Mouse (Mus musculus) intestine, embryonic 15.5 days (tissue): ENCODE measurements around the gene Shisa7. TPM values are rescaled to one million over a fixed set of nuclear protein-coding genes. Genes with fewer than 3 reads are reported as not detected.
A peak's percentile ranks its signal among the peaks of the same experiment; 100 is the strongest.

ENCODE experiments used
- ATAC-seq: fragments of 200-750 bp; cut with Nextera tagmentation; 2 replicates; pipeline ENCODE4 v1.8.0; 2017; ENCODE audit warnings: moderate TSS enrichment, moderate library complexity
- H3K27ac ChIP-seq: fragments of 300-500 bp; sonication (generic); 2 replicates; pipeline ENCODE4 v1.5.1; 2015; ENCODE audit warnings: mild to moderate bottlenecking, inconsistent platforms
- H3K27me3 ChIP-seq: fragments of 300-500 bp; sonication (generic); replicated peaks from 2 replicates; pipeline ENCODE4 v1.6.1; 2015; ENCODE audit warnings: inconsistent platforms
- H3K36me3 ChIP-seq: fragments of 300-500 bp; sonication (generic); 2 replicates; pipeline ENCODE4 v1.6.1; 2015; ENCODE audit warnings: inconsistent platforms
- H3K4me1 ChIP-seq: fragments of 300-500 bp; sonication (generic); replicated peaks from 2 replicates; pipeline ENCODE4 v1.6.1; 2015; ENCODE audit warnings: inconsistent platforms
- H3K4me2 ChIP-seq: fragments of 300-500 bp; sonication (generic); replicated peaks from 2 replicates; pipeline ENCODE4 v1.6.1; 2015; ENCODE audit warnings: mild to moderate bottlenecking, inconsistent platforms
- H3K4me3 ChIP-seq: fragments of 300-500 bp; sonication (generic); replicated peaks from 2 replicates; pipeline ENCODE4 v1.5.1; 2015; ENCODE audit warnings: inconsistent platforms
- H3K9ac ChIP-seq: fragments of 300-500 bp; sonication (generic); 2 replicates; pipeline ENCODE4 v1.6.1; 2015; ENCODE audit warnings: inconsistent platforms
- H3K9me3 ChIP-seq: fragments of 300-500 bp; sonication (generic); 2 replicates; pipeline ENCODE4 v1.6.1; 2016; ENCODE audit warnings: inconsistent platforms
- WGBS: fragments of 180-500 bp; shearing (Covaris S2); methylation state at CpG from one replicate; pipeline ENCODE4 v1.1.7; 2015; 5-methylcytosine and 5-hydroxymethylcytosine counted together
- polyA plus RNA-seq: library from polyadenylated mRNA; unstranded; fragments of >200 nt; fragmentation: Nextera tagmentation; extraction: Ambion mirVana; gene quantifications from 2 replicates; pipeline ENCODE4 v1.2.1, GENCODE M21; 2015

Gene Shisa7
- polyA plus RNA-seq, 1 experiment from 2014 or later = 0.21 TPM

DNA sequence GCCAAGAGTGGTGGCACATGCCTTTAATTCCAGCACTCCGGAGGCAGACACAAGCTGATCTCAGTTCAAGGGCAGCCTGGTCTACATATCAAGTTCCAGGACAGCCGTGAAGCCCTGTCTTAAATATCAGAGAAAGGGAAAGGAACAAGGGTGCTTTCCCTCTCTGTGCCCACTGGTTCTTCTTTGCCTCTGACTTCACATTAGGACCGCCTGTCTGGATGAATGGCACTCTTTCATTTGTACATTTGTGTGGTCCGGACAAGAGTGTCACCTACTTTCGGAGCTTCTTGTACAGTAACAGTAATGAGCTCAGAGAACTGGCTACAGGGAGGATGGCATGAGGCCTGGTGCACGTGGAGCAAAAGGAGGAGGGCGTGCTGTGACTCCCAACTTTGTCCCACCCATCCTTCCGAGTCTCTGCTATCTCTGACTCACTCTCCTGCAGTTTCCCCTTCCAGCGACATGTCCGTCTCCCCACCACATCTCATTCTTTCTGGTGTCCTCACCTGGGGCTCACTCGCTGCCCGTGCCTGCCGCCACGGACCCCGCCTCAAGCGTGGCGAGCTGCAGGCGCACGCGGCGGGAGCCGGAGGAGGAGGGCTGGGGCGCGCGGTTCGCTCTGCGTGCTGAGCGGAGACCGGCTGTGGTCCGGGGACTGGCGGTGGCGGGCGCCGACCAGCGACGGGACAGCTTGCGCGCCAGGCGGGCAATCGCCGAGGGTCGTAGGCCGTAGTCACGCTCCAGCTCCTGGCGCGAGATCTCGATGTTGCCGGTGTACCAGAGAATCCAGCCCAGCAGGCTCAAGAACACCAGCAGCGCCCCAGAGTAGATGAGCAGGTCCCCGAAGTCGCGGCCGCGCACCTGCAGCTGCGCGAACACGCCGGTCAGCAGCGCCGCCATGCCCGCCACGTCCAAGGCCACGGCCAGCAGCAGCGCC is 55.7 kb downstream of the Shisa7 start:
- no peaks in the 10 kb centered on the region for H3K9me3 ChIP-seq
- H3K27ac ChIP-seq = peak overlapping the region; percentile 85
- ATAC-seq = peak; percentile 65
- no peaks in the 10 kb centered on the region for H3K27me3 ChIP-seq
- WGBS = 2% methylated on average over 64 of the region's 64 CpGs
- H3K9ac ChIP-seq = peak overlapping the region; percentile 78
- peaks cover 4% of the 10 kb centered on the region for H3K4me1 ChIP-seq
- peak overlapping the region; percentile 93 for H3K4me2 ChIP-seq
- H3K4me3 ChIP-seq = peak overlapping the region; percentile 65
- no peaks in the 10 kb centered on the region for H3K36me3 ChIP-seq

GRCm38 (mm10) chr7:4783667-4784268 is 60.7 kb downstream of the Shisa7 start:
- Histone ChIP-seq H3K9me3 (no peaks in the 10 kb centered on the region), H3K4me1 (peaks cover 13% of the 10 kb centered on the region; the same call in 1 of the 2 replicates), H3K27ac (no peak overlapping the region), H3K36me3 (no peaks in the 10 kb centered on the region), H3K9ac (no peak overlapping the region), H3K4me2 (no peak overlapping the region), H3K4me3 (no peak overlapping the region), H3K27me3 (peaks cover 3% of the 10 kb centered on the region)
- 78% methylated on average over 14 of the region's 14 CpGs for WGBS
- ATAC-seq = no peak

DNA sequence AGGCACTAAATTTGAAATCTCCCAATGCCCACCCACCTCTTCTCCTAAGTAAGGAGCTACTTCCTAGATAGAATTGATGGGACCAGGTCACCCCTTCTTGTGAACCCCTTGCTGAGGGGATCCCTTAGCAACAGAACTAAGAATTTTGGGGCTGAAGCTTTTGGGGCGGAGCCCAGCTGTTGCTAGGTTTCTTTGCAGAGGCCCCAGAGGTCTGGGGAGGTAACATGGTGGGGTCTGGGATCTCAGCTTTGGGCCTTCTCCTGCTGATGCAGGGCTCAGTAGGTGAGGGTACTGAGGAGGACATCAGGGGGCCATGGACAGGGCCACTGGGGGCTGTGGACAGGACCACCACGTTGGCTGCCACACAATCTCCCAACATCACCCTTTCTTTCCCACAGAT is 61.7 kb downstream of the Shisa7 start, which contains the start of the genes Il11 and Tmem190:
Gene Il11 (minus strand): TSS at position 101 of the 400 bp plus-strand sequence.
Gene Tmem190 (plus strand): TSS at position 179 of the 400 bp plus-strand sequence.
- H3K4me1 ChIP-seq = 0 out of 2 replicates have a peak, but pooled peaks cover 10% of the 10 kb centered on the region
- WGBS = 83% methylated on average over 2 of the region's 2 CpGs

DNA sequence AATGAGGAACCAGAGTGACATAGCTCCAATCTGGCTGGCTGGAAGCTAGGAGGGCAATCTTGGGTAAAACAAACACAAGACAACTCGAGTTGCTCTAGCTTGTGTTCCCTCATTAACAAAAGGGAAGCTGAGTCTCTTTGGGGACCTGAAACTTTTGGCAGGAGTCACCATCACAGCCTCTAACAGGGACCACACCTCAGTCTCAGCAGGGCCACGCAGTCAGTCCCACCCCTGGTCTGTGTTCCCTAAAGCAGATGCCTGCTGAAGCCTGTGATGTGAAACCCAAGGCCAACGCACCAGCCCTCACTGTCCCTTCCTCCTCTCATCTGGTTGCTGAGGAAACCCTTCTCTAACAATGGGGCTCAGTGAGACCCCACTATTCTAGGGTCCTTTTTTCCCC is 62.4 kb downstream of the Shisa7 start:
- no peak overlapping the region for H3K4me3 ChIP-seq

More for the DNA sequence above, 61.7 kb downstream of the Shisa7 start, which contains the start of the genes Il11 and Tmem190:
- H3K9ac ChIP-seq = no peak within 1 kb of the TSS
- H3K4me2 ChIP-seq = no peak within 1 kb of the TSS
- H3K27ac ChIP-seq = no peak within 1 kb of the TSS
- no peak within 1 kb of the TSS for H3K4me3 ChIP-seq
- ATAC-seq = no peak
- peaks cover 13% of the 10 kb centered on the region for H3K27me3 ChIP-seq
- H3K36me3 ChIP-seq = no peaks in the 10 kb centered on the region
- no peaks in the 10 kb centered on the region for H3K9me3 ChIP-seq

GRCm38 (mm10) chr7:4779921-4780320 is 64.6 kb downstream of the Shisa7 start:
- H3K9me3 ChIP-seq = no peaks in the 10 kb centered on the region
- H3K4me1 ChIP-seq = peaks cover 20% of the 10 kb centered on the region
- peaks cover 40% of the 10 kb centered on the region for H3K27me3 ChIP-seq
- H3K36me3 ChIP-seq = no peaks in the 10 kb centered on the region
- no peak for ATAC-seq
- peak overlapping the region; percentile 13; the same call in 1 of the 2 replicates for H3K9ac ChIP-seq
- no peak overlapping the region for H3K27ac ChIP-seq
- WGBS = 39% methylated on average over 5 of the region's 5 CpGs
- H3K4me2 ChIP-seq = no peak overlapping the region
- no peak overlapping the region for H3K4me3 ChIP-seq

More for the DNA sequence above, 62.4 kb downstream of the Shisa7 start:
- H3K9me3 ChIP-seq = no peaks in the 10 kb centered on the region
- H3K4me1 ChIP-seq = peaks cover 14% of the 10 kb centered on the region
- H3K36me3 ChIP-seq = no peaks in the 10 kb centered on the region
- H3K4me2 ChIP-seq = no peak overlapping the region
- no peak for ATAC-seq
- 42% methylated on average over 3 of the region's 3 CpGs for WGBS
- H3K9ac ChIP-seq = no peak overlapping the region
- no peak overlapping the region for H3K27ac ChIP-seq
- H3K27me3 ChIP-seq = peaks cover 20% of the 10 kb centered on the region

- 7% methylated on average over 19 of the region's 20 CpGs for whole genome bisulfite sequencing
- Histone ChIP-seq H3K27ac (no peak overlapping the region), H3K4me3 (no peak overlapping the region), H3K36me3 (no peaks in the 10 kb centered on the region), H3K4me2 (peak overlapping the region; percentile 63; the same call in 1 of the 2 replicates), H3K27me3 (peaks cover 40% of the 10 kb centered on the region), H3K9ac (no peak overlapping the region), H3K9me3 (no peaks in the 10 kb centered on the region), H3K4me1 (peaks cover 20% of the 10 kb centered on the region)
- ATAC-seq = no peak
Measured at GRCm38 (mm10) chr7:4777851-4778637, 66.5 kb downstream of the Shisa7 start.

- 1% methylated on average over 51 of the region's 56 CpGs for WGBS
- H3K9me3 ChIP-seq = no peaks in the 10 kb centered on the region
- H3K4me2 ChIP-seq = peak overlapping the region; percentile 63
- H3K4me1 ChIP-seq = peaks cover 20% of the 10 kb centered on the region
- peak overlapping the region; percentile 36 for H3K4me3 ChIP-seq
- peak overlapping the region; percentile 33; the same call in 1 of the 2 replicates for H3K9ac ChIP-seq
- H3K27ac ChIP-seq = no peak overlapping the region
- H3K36me3 ChIP-seq = no peaks in the 10 kb centered on the region
- peaks cover 40% of the 10 kb centered on the region for H3K27me3 ChIP-seq
- ATAC-seq = peak; percentile 69
Measured at GRCm38 (mm10) chr7:4776861-4777830, 67.3 kb downstream of the Shisa7 start.

DNA sequence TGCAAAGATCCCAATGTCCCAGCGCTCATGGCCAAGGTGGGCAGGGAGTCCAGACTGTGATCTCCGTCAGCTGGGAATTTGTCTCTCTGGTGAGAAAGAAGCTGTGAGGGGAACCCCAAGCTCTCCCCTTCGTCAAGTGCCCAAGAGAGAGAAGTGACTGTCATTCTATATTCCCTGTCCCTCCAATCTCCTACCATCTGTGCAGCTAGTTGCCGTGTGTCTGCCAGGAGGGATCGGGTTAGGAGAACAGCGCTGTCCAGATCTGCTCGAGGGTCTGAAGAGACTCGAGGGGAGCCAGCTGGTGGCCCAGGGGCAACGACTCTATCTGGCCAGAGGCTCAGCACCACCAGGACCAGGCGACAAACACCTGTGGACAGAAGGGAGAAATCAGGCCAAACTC is 68.4 kb downstream of the Shisa7 start:
- no peaks in the 10 kb centered on the region for H3K36me3 ChIP-seq
- peaks cover 17% of the 10 kb centered on the region for H3K4me1 ChIP-seq
- H3K9ac ChIP-seq = no peak overlapping the region
- WGBS = 55% methylated on average over 10 of the region's 10 CpGs
- H3K27me3 ChIP-seq = peaks cover 40% of the 10 kb centered on the region
- H3K4me2 ChIP-seq = no peak overlapping the region
- ATAC-seq = no peak
- no peak overlapping the region for H3K4me3 ChIP-seq
- H3K9me3 ChIP-seq = no peaks in the 10 kb centered on the region
- no peak overlapping the region for H3K27ac ChIP-seq

Other genes starting within 250 kb of the Shisa7 start
- 1.1 and 1.6 TPM in 2 replicates for gene Ptprh, start 240.7 kb downstream of the Shisa7 start, polyA plus RNA-seq
- gene Tmem86b, start 213.3 kb downstream of the Shisa7 start, polyA plus RNA-seq = 9.1 and 11.7 TPM in 2 replicates
- 8.1 and 9.0 TPM in 2 replicates for gene Ppp6r1, start 185.7 kb downstream of the Shisa7 start, polyA plus RNA-seq
- gene Hspbp1, start 159.6 kb downstream of the Shisa7 start, polyA plus RNA-seq = 92.4 and 98.2 TPM in 2 replicates
- gene Brsk1, start 154.1 kb downstream of the Shisa7 start, polyA plus RNA-seq = 0.63 and 1.1 TPM in 2 replicates
- 2.2 and 3.6 TPM in 2 replicates for gene Tmem150b, start 119.4 kb downstream of the Shisa7 start, polyA plus RNA-seq
- gene Kmt5c, start 104.6 kb downstream of the Shisa7 start, polyA plus RNA-seq = 63.7 and 66.8 TPM in 2 replicates
- gene Cox6b2, start 91.6 kb downstream of the Shisa7 start, polyA plus RNA-seq = 45.5 and 53.0 TPM in 2 replicates
- gene Fam71e2, start 73.4 kb downstream of the Shisa7 start, polyA plus RNA-seq = not detected in 2 replicates
- 0.14 and 0.24 TPM in 2 replicates for gene Il11, start 61.8 kb downstream of the Shisa7 start, polyA plus RNA-seq
- gene Tmem190, start 61.8 kb downstream of the Shisa7 start, polyA plus RNA-seq = 1.1 and 1.8 TPM in 2 replicates
- 40.4 and 40.6 TPM in 2 replicates for gene Tmem238, start 55.0 kb downstream of the Shisa7 start, polyA plus RNA-seq
- gene Rpl28, start 51.8 kb downstream of the Shisa7 start, polyA plus RNA-seq = 328 and 339 TPM in 2 replicates
- gene Ube2s, start 32.1 kb downstream of the Shisa7 start, polyA plus RNA-seq = 303 and 321 TPM in 2 replicates
- 9.7 and 15.5 TPM in 2 replicates for gene Isoc2b, start 25.6 kb upstream of the Shisa7 start, polyA plus RNA-seq
- gene Isoc2a, start 32.5 kb upstream of the Shisa7 start, polyA plus RNA-seq = 0.68 and 1.0 TPM in 2 replicates
- not detected in 2 replicates for gene Gm36210, start 61.8 kb upstream of the Shisa7 start, polyA plus RNA-seq
- 2.9 and 3.4 TPM in 2 replicates for gene Zfp628, start 70.5 kb upstream of the Shisa7 start, polyA plus RNA-seq
- 3.0 and 3.5 TPM in 2 replicates for gene Nat14, start 77.3 kb upstream of the Shisa7 start, polyA plus RNA-seq
- 2.7 and 3.5 TPM in 2 replicates for gene Ssc5d, start 81.1 kb upstream of the Shisa7 start, polyA plus RNA-seq
- 0.23 and 0.39 TPM in 2 replicates for gene Sbk2, start 119.7 kb upstream of the Shisa7 start, polyA plus RNA-seq
- gene Sbk3, start 126.5 kb upstream of the Shisa7 start, polyA plus RNA-seq = not detected in 2 replicates
- 22.2 and 24.6 TPM in 2 replicates for gene Zfp579, start 151.5 kb upstream of the Shisa7 start, polyA plus RNA-seq
- gene Zfp524, start 169.7 kb upstream of the Shisa7 start, polyA plus RNA-seq = 20.2 and 21.4 TPM in 2 replicates
- 37.0 and 38.5 TPM in 2 replicates for gene Fiz1, start 170.0 kb upstream of the Shisa7 start, polyA plus RNA-seq
- gene Gm44973, start 170.8 kb upstream of the Shisa7 start, polyA plus RNA-seq = 1.6 TPM in 2 replicates
- 5.5 and 5.6 TPM in 2 replicates for gene Zfp865, start 175.7 kb upstream of the Shisa7 start, polyA plus RNA-seq
- gene Ccdc106, start 175.9 kb upstream of the Shisa7 start, polyA plus RNA-seq = 13.4 TPM in 2 replicates
- not detected in 2 replicates for gene 4632433K11Rik, start 189.4 kb upstream of the Shisa7 start, polyA plus RNA-seq
- gene Zfp784, start 193.8 kb upstream of the Shisa7 start, polyA plus RNA-seq = 6.0 and 6.5 TPM in 2 replicates
- 22.2 and 25.0 TPM in 2 replicates for gene Zfp580, start 206.8 kb upstream of the Shisa7 start, polyA plus RNA-seq
- 126 and 130 TPM in 2 replicates for gene U2af2, start 217.4 kb upstream of the Shisa7 start, polyA plus RNA-seq
- gene Epn1, start 235.5 kb upstream of the Shisa7 start, polyA plus RNA-seq = 62.4 and 66.5 TPM in 2 replicates